Mouse (Mus musculus) CH12.LX (cell line): ENCODE results near the gene Cdkn2d. TPM values are rescaled to one million over a fixed set of nuclear protein-coding genes. Genes with fewer than 3 reads are reported as not detected.

Source experiments
- DNase-seq: peaks from one replicate; pipeline ENCODE4 v3.0.0-alpha.2; 2013; ENCODE audit errors: extremely low read depth
- H3K27ac ChIP-seq: 2 replicates; pipeline ENCODE4 v1.5.1; 2012; ENCODE audit warnings: low read depth, mild to moderate bottlenecking, control low read depth, moderate library complexity; ENCODE audit not compliant: insufficient read depth
- H3K27me3 ChIP-seq: replicated peaks from 2 replicates; pipeline ENCODE3; 2012; ENCODE audit warnings: inconsistent platforms
- H3K36me3 ChIP-seq, 2 experiments: replicated peaks in 1 of 2; 2 replicates each; pipeline versions ENCODE3 to v1.6.1; 2012; ENCODE audit warnings: inconsistent platforms in 1 of 2, low read length in 1 of 2, mild to moderate bottlenecking in 1 of 2, mixed read lengths in 1 of 2, moderate library complexity in 1 of 2; ENCODE audit not compliant: control insufficient read depth in 1 of 2, insufficient read depth in 1 of 2
- H3K4me1 ChIP-seq, 2 experiments: 2 replicates each; pipeline ENCODE4 v1.6.1; 2012; ENCODE audit warnings: inconsistent platforms in 1 of 2, moderate library complexity in 1 of 2; ENCODE audit not compliant: insufficient read depth in 2 of 2, control insufficient read depth in 1 of 2
- H3K4me2 ChIP-seq: 2 replicates; pipeline ENCODE4 v1.6.1; 2012; ENCODE audit warnings: low read depth, mild to moderate bottlenecking, control low read depth; ENCODE audit not compliant: poor library complexity, insufficient read depth, severe bottlenecking
- H3K4me3 ChIP-seq, 3 experiments: fragments of 150-350 bp in 1 of 3; sonication (generic) in 1 of 3; replicated peaks in 1 of 3; 2 replicates each; pipeline versions ENCODE3 to v1.5.1; 2011 to 2012; ENCODE audit warnings: low read depth in 2 of 3, low read length in 2 of 3, mild to moderate bottlenecking in 2 of 3, moderate library complexity in 2 of 3, control low read depth in 1 of 3, improper control_type of control experiment in 1 of 3, inconsistent platforms in 1 of 3, mixed read lengths in 1 of 3; ENCODE audit not compliant: poor library complexity in 1 of 3
- H3K79me2 ChIP-seq: replicated peaks from 2 replicates; pipeline ENCODE4 v1.6.1; 2012; ENCODE audit warnings: mild to moderate bottlenecking, moderate library complexity; ENCODE audit not compliant: control insufficient read depth, poor library complexity, insufficient read depth, severe bottlenecking; ENCODE audit errors: extremely low read depth
- H3K9ac ChIP-seq: 2 replicates; pipeline ENCODE4 v1.6.1; 2012; ENCODE audit warnings: low read depth, mild to moderate bottlenecking, control low read depth, moderate library complexity; ENCODE audit not compliant: insufficient read depth
- H3K9me3 ChIP-seq: replicated peaks from 2 replicates; pipeline ENCODE3; 2012; ENCODE audit warnings: low read length, inconsistent platforms, mixed read lengths
- BHLHE40 ChIP-seq: IDR thresholded peaks from 2 replicates; pipeline ENCODE4 v1.6.1; 2011; ENCODE audit warnings: mild to moderate bottlenecking, low read depth, low read length, improper control_type of control experiment
- CHD1 ChIP-seq: IDR thresholded peaks from 2 replicates; pipeline ENCODE4 v1.6.1; 2012; ENCODE audit warnings: low read depth, low read length, improper control_type of control experiment, inconsistent platforms
- CTCF ChIP-seq, 2 experiments: IDR thresholded peaks in 1 of 2; conservative IDR thresholded peaks in 1 of 2; 2 replicates each; pipeline ENCODE4 v1.5.1; 2011 to 2012; ENCODE audit warnings: low read depth in 2 of 2, low read length in 2 of 2, improper control_type of control experiment in 1 of 2, inconsistent platforms in 1 of 2, mild to moderate bottlenecking in 1 of 2, moderate library complexity in 1 of 2
- EP300 ChIP-seq: IDR thresholded peaks from 2 replicates; pipeline ENCODE4 v1.6.1; 2011; ENCODE audit warnings: low read length, improper control_type of control experiment
- ETS1 ChIP-seq: conservative IDR thresholded peaks from 2 replicates; pipeline ENCODE4 v1.6.1; 2012; ENCODE audit warnings: low read depth, mild to moderate bottlenecking, inconsistent platforms, low read length, improper control_type of control experiment, moderate library complexity
- HCFC1 ChIP-seq: IDR thresholded peaks from 2 replicates; pipeline ENCODE4 v1.6.1; 2012; ENCODE audit warnings: low read depth, mild to moderate bottlenecking, inconsistent platforms, low read length, improper control_type of control experiment
- JUN ChIP-seq: IDR thresholded peaks from 2 replicates; pipeline ENCODE4 v1.6.1; 2011; ENCODE audit warnings: low read depth, mild to moderate bottlenecking, low read length, improper control_type of control experiment, moderate library complexity; ENCODE audit not compliant: insufficient read depth
- JUND ChIP-seq: conservative IDR thresholded peaks from 2 replicates; pipeline ENCODE4 v1.6.1; 2011; ENCODE audit warnings: low read depth, low read length, improper control_type of control experiment
- MAFK ChIP-seq: IDR thresholded peaks from 2 replicates; pipeline ENCODE4 v1.6.1; 2011; ENCODE audit warnings: low read length, improper control_type of control experiment; ENCODE audit not compliant: insufficient replicate concordance
- MAX ChIP-seq: IDR thresholded peaks from 2 replicates; pipeline ENCODE4 v1.6.1; 2011; ENCODE audit warnings: low read length, improper control_type of control experiment
- MEF2A ChIP-seq: IDR thresholded peaks from 2 replicates; pipeline ENCODE4 v1.6.1; 2014; ENCODE audit warnings: low read depth, mild to moderate bottlenecking, inconsistent platforms, low read length, improper control_type of control experiment, borderline replicate concordance
- MXI1 ChIP-seq: IDR thresholded peaks from 2 replicates; pipeline ENCODE4 v1.6.1; 2011; ENCODE audit warnings: mild to moderate bottlenecking, low read depth, low read length, improper control_type of control experiment
- MYC ChIP-seq: IDR thresholded peaks from 2 replicates; pipeline ENCODE4 v1.6.1; 2011; ENCODE audit warnings: low read depth, mild to moderate bottlenecking, improper control_type of control experiment, low read length
- NELFE ChIP-seq: IDR thresholded peaks from 2 replicates; pipeline ENCODE4 v1.6.1; 2011; ENCODE audit warnings: low read depth, low read length, improper control_type of control experiment
- NRF1 ChIP-seq: IDR thresholded peaks from 2 replicates; pipeline ENCODE4 v1.6.1; 2014; ENCODE audit warnings: low read depth, mild to moderate bottlenecking, inconsistent platforms, low read length, improper control_type of control experiment, moderate library complexity
- POLR2A ChIP-seq: IDR thresholded peaks from 2 replicates; pipeline ENCODE4 v1.6.1; 2011; ENCODE audit warnings: low read depth, mild to moderate bottlenecking, improper control_type of control experiment, low read length
- POLR2AphosphoS2 ChIP-seq: IDR thresholded peaks from 2 replicates; pipeline ENCODE4 v1.6.1; 2011; ENCODE audit warnings: low read depth, low read length, improper control_type of control experiment
- RAD21 ChIP-seq: IDR thresholded peaks from 2 replicates; pipeline ENCODE4 v1.6.1; 2011; ENCODE audit warnings: low read depth, mild to moderate bottlenecking, low read length, improper control_type of control experiment, moderate library complexity
- RCOR1 ChIP-seq: conservative IDR thresholded peaks from 2 replicates; pipeline ENCODE4 v1.6.1; 2012; ENCODE audit warnings: low read depth, mild to moderate bottlenecking, inconsistent platforms, low read length, improper control_type of control experiment
- SIN3A ChIP-seq: IDR thresholded peaks from 2 replicates; pipeline ENCODE4 v1.6.1; 2012; ENCODE audit warnings: low read length, improper control_type of control experiment, inconsistent platforms
- SMC3 ChIP-seq: IDR thresholded peaks from 2 replicates; pipeline ENCODE4 v1.6.1; 2011; ENCODE audit warnings: low read depth, low read length, improper control_type of control experiment
- TBP ChIP-seq: conservative IDR thresholded peaks from 2 replicates; pipeline ENCODE4 v1.6.1; 2011; ENCODE audit warnings: low read depth, low read length, improper control_type of control experiment
- TCF12 ChIP-seq: IDR thresholded peaks from 2 replicates; pipeline ENCODE4 v1.6.1; 2014; ENCODE audit warnings: low read depth, mild to moderate bottlenecking, inconsistent platforms, low read length, improper control_type of control experiment
- UBTF ChIP-seq: IDR thresholded peaks from 2 replicates; pipeline ENCODE4 v1.6.1; 2012; ENCODE audit warnings: low read depth, mild to moderate bottlenecking, inconsistent platforms, low read length, improper control_type of control experiment, moderate library complexity
- ZMIZ1 ChIP-seq: IDR thresholded peaks from 2 replicates; pipeline ENCODE4 v1.6.1; 2012; ENCODE audit warnings: low read depth, mild to moderate bottlenecking, inconsistent platforms, low read length, improper control_type of control experiment
- dilution Hi-C: fragments of 300-500 bp; cut with MboI; formaldehyde crosslinking; loops from 2 replicates; pipeline ENCODE4 v1.14.3; 2020; ENCODE audit warnings: low sequenced_read_pairs; ENCODE audit not compliant: extremely low pct_unique_long_range_greater_than_20kb, extremely low pct_ligation_motif_present
- in situ Hi-C: fragments of 300-500 bp; cut with MboI; formaldehyde crosslinking; loops from 3 replicates; pipeline ENCODE4 v1.14.3; 2019; ENCODE audit warnings: low sequenced_read_pairs, low pct_ligation_motif_present, low pct_unique_long_range_greater_than_20kb, mixed read lengths
- polyA plus RNA-seq: library from polyadenylated mRNA; unstranded; fragments of >175 nt; gene quantifications from 2 replicates; pipeline ENCODE4 v1.2.1, GENCODE M21; 2012; ENCODE audit warnings: low read depth; ENCODE audit not compliant: insufficient read length
- total RNA-seq, 2 experiments: library from RNA; depleted of rRNA; stranded (reverse); fragments of 300-350 nt in 1 of 2; fragments of >200 nt in 1 of 2; gene quantifications; 2 replicates each; pipeline ENCODE4 v1.2.3; 2012 to 2014

Cdkn2d gene
- total and polyA plus RNA-seq, 3 experiments: 2.9 to 12.6 (median 7.1) TPM

- H3K4me2 ChIP-seq: no peak overlapping the region
- dilution Hi-C loops: no loop called here
- peaks cover 2 to 3% of the 10 kb centered on the region in 2 experiments; a peak in 1 of 4 replicates for H3K4me1 ChIP-seq
- no peak for DNase-seq
- in situ Hi-C loops: no loop called here
- no peaks in the 10 kb centered on the region for H3K79me2 ChIP-seq
- TF ChIP-seq MAFK: no peak
- no peak for TF ChIP-seq POLR2A
- TF ChIP-seq RCOR1: no peak
- TF ChIP-seq NELFE: no peak
- no peak for TF ChIP-seq MYC
- TF ChIP-seq ZMIZ1: no peak
- TF ChIP-seq TBP: no peak
- no peak for TF ChIP-seq TCF12
- no peak for TF ChIP-seq SMC3
- TF ChIP-seq ETS1: no peak
- TF ChIP-seq MAX: no peak
- no peak for TF ChIP-seq EP300
- TF ChIP-seq MXI1: no peak
- TF ChIP-seq CHD1: no peak
- H3K9ac ChIP-seq: no peak overlapping the region
- no peak overlapping the region for H3K27ac ChIP-seq
- peaks cover 2% of the 10 kb centered on the region for H3K27me3 ChIP-seq
- H3K4me3 ChIP-seq: no peak overlapping the region
- no peaks in the 10 kb centered on the region for H3K9me3 ChIP-seq
- H3K36me3 ChIP-seq: no peaks in the 10 kb centered on the region
Observed at GRCm38 (mm10) chr9:21251116-21251735, 40.0 kb downstream of the Cdkn2d start.

DNA sequence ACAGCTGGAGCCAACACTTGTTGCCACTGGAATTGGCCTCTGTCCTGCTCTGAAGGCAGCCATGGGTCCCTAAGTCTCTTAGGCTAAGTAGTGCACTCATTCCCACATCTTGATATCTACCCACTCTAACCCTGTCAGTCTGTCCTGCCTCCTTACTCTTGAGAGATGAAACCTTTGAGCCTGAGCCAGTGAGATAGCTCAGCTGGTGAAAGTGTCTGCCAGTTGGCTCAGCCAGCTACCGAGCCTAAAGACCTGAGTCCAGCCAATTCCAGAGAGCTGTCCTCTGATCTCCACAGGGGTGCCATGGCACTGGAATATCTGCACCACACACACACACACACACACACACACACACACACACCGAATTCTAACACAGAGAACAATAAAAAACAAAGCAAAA, 40.7 kb downstream of the Cdkn2d start:
- Histone ChIP-seq H3K9me3 (no peaks in the 10 kb centered on the region), H3K4me2 (no peak overlapping the region), H3K36me3 (no peaks in the 10 kb centered on the region), H3K9ac (no peak overlapping the region), H3K27ac (no peak overlapping the region), H3K27me3 (peaks cover 2% of the 10 kb centered on the region), H3K79me2 (no peaks in the 10 kb centered on the region), H3K4me3 (no peak overlapping the region), H3K4me1 (peaks cover 3% of the 10 kb centered on the region in 2 experiments; a peak in 1 of 4 replicates)
- TF ChIP-seq TBP (no peak), MAX (no peak), JUND (no peak), POLR2AphosphoS2 (no peak), MAFK (no peak), CHD1 (no peak), JUN (no peak), BHLHE40 (no peak), NRF1 (no peak), ZMIZ1 (no peak), RAD21 (no peak), MEF2A (no peak), UBTF (no peak), CTCF (conservative IDR thresholded peaks at IDR 0.05 in 1 of 2, IDR thresholded peaks at IDR 0.05 in 1 of 2; ENCODE audit: low read depth in 2 of 2, low read length in 2 of 2) (no peak), TCF12 (no peak), SIN3A (no peak), HCFC1 (no peak), RCOR1 (no peak)
- in situ Hi-C loops (no loop called here), dilution Hi-C loops (no loop called here)
- no peak for DNase-seq
